29 mouse cellular contexts compared by ENCODE assay signal in genomic region chr6:129331610-129332009, GRCm38 (mm10). TPM values are rescaled to one million over a fixed set of nuclear protein-coding genes. Genes with fewer than 3 reads are reported as not detected.
"Had no signal": no experiment of that assay in that cellular context is flagged by ENCODE, and none has a peak within 500 bp of the region (broad histone marks: within the 10 kb centered on the region; RNA-seq: fewer than 3 reads in every experiment).

4922502D21Rik (minus strand) TSS chr6:129331796.

- H3K36me3 ChIP-seq: limb, embryonic 10.5 days; limb, embryonic 13.5 days; liver, embryonic 12.5 days; liver, embryonic 15.5 days; stomach, embryonic 15.5 days had no signal

- H3K27me3 ChIP-seq: limb, embryonic 13.5 days; liver, embryonic 12.5 days; liver, embryonic 15.5 days; stomach, embryonic 15.5 days had no signal

- H3K4me2 ChIP-seq: limb, embryonic 13.5 days; liver, embryonic 12.5 days; liver, embryonic 15.5 days; midbrain, embryonic 11.5 days; stomach, embryonic 15.5 days had no signal

- ATAC-seq: liver, embryonic 12.5 days had no signal

- H3K4me3 ChIP-seq: layer of hippocampus, adult 2 months; limb, embryonic 10.5 days; limb, embryonic 13.5 days; liver, embryonic 12.5 days; liver, embryonic 15.5 days; stomach, embryonic 15.5 days had no signal

- DNase-seq: kidney, adult 18-20 months; kidney, postnatal 10 days; layer of hippocampus, adult 9-11 months; liver; lung, adult 2 months; lung, postnatal 14 days; lung, postnatal 4 days; midbrain, embryonic 14.5 days; right cerebral cortex, postnatal 14 days; right cerebral cortex, postnatal 4 days; thymus, postnatal 25 days had no signal

- H3K9me3 ChIP-seq: limb, embryonic 10.5 days; limb, embryonic 13.5 days; liver, embryonic 12.5 days; liver, embryonic 15.5 days; stomach, embryonic 15.5 days had no signal

- H3K9ac ChIP-seq: limb, embryonic 13.5 days; liver, embryonic 12.5 days; liver, embryonic 15.5 days; stomach, embryonic 15.5 days had no signal

- H3K4me1 ChIP-seq: limb, embryonic 10.5 days; limb, embryonic 13.5 days; liver, embryonic 12.5 days; liver, embryonic 15.5 days; stomach, embryonic 15.5 days had no signal

- H3K27ac ChIP-seq: layer of hippocampus, adult 2 months; limb, embryonic 10.5 days; limb, embryonic 13.5 days; liver, embryonic 12.5 days; liver, embryonic 15.5 days; stomach, embryonic 15.5 days had no signal

RNA-seq across cellular contexts. Expression of gene 4922502D21Rik, which starts in this region (rescaled TPM):
- total RNA-seq: layer of hippocampus, adult 2 months; layer of hippocampus, postnatal 25 days; left cerebral cortex, adult 18-20 months; left cerebral cortex, postnatal 25 days; megakaryocyte progenitor cell, adult 5-6 weeks; megakaryocyte-erythroid progenitor cell, adult 5-6 weeks; midbrain, postnatal 0 days had no signal
- polyA plus RNA-seq: intestine, embryonic 14.5 days; large intestine, adult 2 months; limb, embryonic 10.5 days; limb, embryonic 13.5 days; liver, embryonic 12.5 days; liver, embryonic 15.5 days; lung, adult 2 months; lung, embryonic 16.5 days; midbrain, embryonic 11.5 days; midbrain, embryonic 14.5 days; midbrain, postnatal 0 days; neural tube, embryonic 11.5 days; neural tube, embryonic 14.5 days; stomach, embryonic 15.5 days had no signal
